Mouse (Mus musculus) v-Abl transformed pro-B cells (cell line): ENCODE results near the gene Nr3c2.

Source experiments
- in situ Hi-C, 2 experiments: fragments of 400-800 bp; cut with MboI; formaldehyde crosslinking; loops; one replicate each; pipeline ENCODE4 v1.15.1; 2025; ENCODE audit not compliant: unreplicated experiment in 2 of 2

Gene Nr3c2

GRCm38 (mm10) chr8:76971187-76971586 lies 71.9 kb downstream of the Nr3c2 start:
- in situ Hi-C loops, result no loop called here

GRCm38 (mm10) chr8:76971761-76972404 lies 72.6 kb downstream of the Nr3c2 start:
- in situ Hi-C loops, result no loop called here

- in situ Hi-C loops, result no loop called here
Measured at GRCm38 (mm10) chr8:76972947-76973552, 73.8 kb downstream of the Nr3c2 start.

GRCm38 (mm10) chr8:76977907-76978306 lies 78.7 kb downstream of the Nr3c2 start:
- in situ Hi-C loops, result no loop called here

GRCm38 (mm10) chr8:76984082-76984481 lies 84.8 kb downstream of the Nr3c2 start:
- in situ Hi-C loops, result no loop called here

GRCm38 (mm10) chr8:76984851-76985250 lies 85.6 kb downstream of the Nr3c2 start:
- in situ Hi-C loops, result no loop called here

- in situ Hi-C loops, result no loop called here
Measured at GRCm38 (mm10) chr8:76987876-76988275, 88.6 kb downstream of the Nr3c2 start.

- in situ Hi-C loops, result no loop called here
Measured at GRCm38 (mm10) chr8:76998276-76998675, 99.0 kb downstream of the Nr3c2 start.

GRCm38 (mm10) chr8:77009425-77009824 lies 110.2 kb downstream of the Nr3c2 start:
- in situ Hi-C loops, result no loop called here

GRCm38 (mm10) chr8:77011985-77012384 lies 112.7 kb downstream of the Nr3c2 start:
- in situ Hi-C loops, result no loop called here

GRCm38 (mm10) chr8:77012641-77013040 lies 113.4 kb downstream of the Nr3c2 start:
- in situ Hi-C loops, result no loop called here

- in situ Hi-C loops, result no loop called here
Measured at GRCm38 (mm10) chr8:77016713-77017112, 117.5 kb downstream of the Nr3c2 start.

GRCm38 (mm10) chr8:77023837-77024710 lies 124.8 kb downstream of the Nr3c2 start:
- in situ Hi-C loops, result no loop called here

GRCm38 (mm10) chr8:77031213-77031612 lies 132.0 kb downstream of the Nr3c2 start:
- in situ Hi-C loops, result no loop called here

GRCm38 (mm10) chr8:77033706-77034464 lies 134.6 kb downstream of the Nr3c2 start:
- in situ Hi-C loops, result no loop called here

GRCm38 (mm10) chr8:77034465-77034829 lies 135.2 kb downstream of the Nr3c2 start:
- in situ Hi-C loops, result no loop called here

- in situ Hi-C loops, result no loop called here
Measured at GRCm38 (mm10) chr8:77041214-77041613, 142.0 kb downstream of the Nr3c2 start.

- in situ Hi-C loops, result no loop called here
Measured at GRCm38 (mm10) chr8:77044849-77045248, 145.6 kb downstream of the Nr3c2 start.

GRCm38 (mm10) chr8:77045711-77046110 lies 146.5 kb downstream of the Nr3c2 start:
- in situ Hi-C loops, result no loop called here

GRCm38 (mm10) chr8:77046217-77046616 lies 147.0 kb downstream of the Nr3c2 start:
- in situ Hi-C loops, result no loop called here

- in situ Hi-C loops, result no loop called here
Measured at GRCm38 (mm10) chr8:77046731-77047130, 147.5 kb downstream of the Nr3c2 start.
